Comparison of ENCODE assay signal across 22 mouse cellular contexts in the genomic region with DNA sequence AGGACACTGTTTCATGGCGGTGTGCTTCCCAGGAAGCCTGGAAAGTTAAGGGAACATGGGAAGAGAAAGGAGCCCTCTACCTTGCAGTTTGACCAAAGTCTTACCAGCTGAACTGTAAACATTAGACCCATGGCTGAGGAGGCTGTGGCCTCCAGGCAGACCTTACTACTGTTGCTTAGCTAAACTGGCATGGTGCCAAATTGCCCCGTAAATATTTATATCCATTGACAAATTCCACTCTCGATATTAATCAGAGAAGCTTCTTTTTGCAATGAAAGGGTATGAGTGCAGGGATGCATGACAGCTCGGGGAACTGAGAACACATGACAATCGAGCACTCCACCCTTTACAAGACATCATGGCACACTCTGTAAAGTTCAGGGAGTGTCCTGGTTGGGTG. TPM values are rescaled to one million over a fixed set of nuclear protein-coding genes. Genes with fewer than 3 reads are reported as not detected.
DNase-seq lines count a peak whose midpoint lies in the region; ATAC-seq and TF ChIP-seq lines count a peak whose summit lies in the region.
"Had no signal": no experiment of that assay in that cellular context is flagged by ENCODE, and none has a peak within 500 bp of the region (broad histone marks: within the 10 kb centered on the region; RNA-seq: fewer than 3 reads in every experiment).

No protein-coding gene starts in this region.

- H3K4me3 ChIP-seq in lung, embryonic 14.5 days (ENCODE audit: low read depth, low read length): no peak overlapping the region
- no peak overlapping the region for H3K4me3 ChIP-seq in lung, postnatal 0 days (ENCODE audit: low read depth, low read length)
- no peak overlapping the region for H3K4me3 ChIP-seq in kidney, embryonic 14.5 days (ENCODE audit: low read length)
- H3K4me3 ChIP-seq: embryonic facial prominence, embryonic 10.5 days; embryonic facial prominence, embryonic 12.5 days; forebrain, embryonic 13.5 days; forebrain, embryonic 15.5 days had no signal

- WGBS in lung, embryonic 14.5 days: 36% methylated on average over 5 of the region's 5 CpGs
- WGBS in lung, postnatal 0 days: 33% methylated on average over 5 of the region's 5 CpGs
- whole genome bisulfite sequencing in kidney, embryonic 14.5 days: 79% methylated on average over 5 of the region's 5 CpGs

- TF ChIP-seq EP300 in lung, postnatal 0 days (IDR thresholded peaks at IDR 0.05): peak; percentile 29; the same call in 1 of the 2 replicates

- H3K27me3 ChIP-seq in lung, embryonic 14.5 days (ENCODE audit: insufficient read depth, low read length): no peaks in the 10 kb centered on the region
- H3K27me3 ChIP-seq in lung, postnatal 0 days (replicated peaks; ENCODE audit: insufficient read depth, low read length): no peaks in the 10 kb centered on the region
- no peaks in the 10 kb centered on the region for H3K27me3 ChIP-seq in kidney, embryonic 14.5 days (ENCODE audit: control insufficient read depth, insufficient read depth, low read length)
- H3K27me3 ChIP-seq: embryonic facial prominence, embryonic 12.5 days; forebrain, embryonic 13.5 days; forebrain, embryonic 15.5 days had no signal

- no peak overlapping the region for H3K4me2 ChIP-seq in lung, embryonic 14.5 days
- H3K4me2 ChIP-seq in lung, postnatal 0 days (replicated peaks; ENCODE audit: low read depth, low read length): no peak overlapping the region
- H3K4me2 ChIP-seq in kidney, embryonic 14.5 days (replicated peaks; ENCODE audit: low read depth, low read length): no peak overlapping the region
- H3K4me2 ChIP-seq: embryonic facial prominence, embryonic 12.5 days; forebrain, embryonic 13.5 days; forebrain, embryonic 15.5 days had no signal

- no peak for TF ChIP-seq CTCF in lung, embryonic 14.5 days (IDR thresholded peaks at IDR 0.05; ENCODE audit: low read depth)
- TF ChIP-seq CTCF in lung, postnatal 0 days (IDR thresholded peaks at IDR 0.05): no peak

- H3K9ac ChIP-seq in lung, embryonic 14.5 days: no peak overlapping the region
- H3K9ac ChIP-seq in lung, postnatal 0 days (replicated peaks; ENCODE audit: low read depth): no peak overlapping the region
- no peak overlapping the region for H3K9ac ChIP-seq in kidney, embryonic 14.5 days (ENCODE audit: low read depth, low read length)
- H3K9ac ChIP-seq: embryonic facial prominence, embryonic 12.5 days; forebrain, embryonic 13.5 days; forebrain, embryonic 15.5 days had no signal

- peak; percentile 71 for DNase-seq in lung, embryonic 14.5 days
- no peak for DNase-seq in lung, postnatal 25 days (ENCODE audit: low spot score)
- peak; percentile 48 for DNase-seq in lung, postnatal 0 days (ENCODE audit: low spot score)
- DNase-seq in lung, adult 18-20 months: no peak
- DNase-seq in lung, postnatal 14 days: peak; percentile 37
- DNase-seq in heart, postnatal 4 days: no peak
- DNase-seq: adrenal gland, adult 8-10 months; adrenal gland, postnatal 14 days; adrenal gland, postnatal 36 days; B cell, adult 2 months; cerebellum, adult 11-12 months; cerebellum, adult 2 months; cerebellum, adult 9-10 months; cerebellum, postnatal 10 days; cerebellum, postnatal 25 days had no signal

- no peak overlapping the region for H3K27ac ChIP-seq in lung, embryonic 14.5 days (ENCODE audit: low read depth)
- no peak overlapping the region for H3K27ac ChIP-seq in lung, postnatal 0 days (ENCODE audit: low read length)
- H3K27ac ChIP-seq in kidney, embryonic 14.5 days (ENCODE audit: low read depth, low read length): no peak overlapping the region
- H3K27ac ChIP-seq: embryonic facial prominence, embryonic 10.5 days; embryonic facial prominence, embryonic 12.5 days; forebrain, embryonic 13.5 days; forebrain, embryonic 15.5 days had no signal

- no peaks in the 10 kb centered on the region for H3K9me3 ChIP-seq in lung, embryonic 14.5 days (ENCODE audit: low read depth, low read length)
- H3K9me3 ChIP-seq in lung, postnatal 0 days (ENCODE audit: low read length): no peaks in the 10 kb centered on the region
- H3K9me3 ChIP-seq in kidney, embryonic 14.5 days (ENCODE audit: control insufficient read depth, low read length): no peaks in the 10 kb centered on the region
- H3K9me3 ChIP-seq: embryonic facial prominence, embryonic 10.5 days; forebrain, embryonic 13.5 days; forebrain, embryonic 15.5 days; G1E had no signal

- H3K4me1 ChIP-seq in lung, embryonic 14.5 days (ENCODE audit: insufficient read depth): peaks cover 11% of the 10 kb centered on the region
- no peaks in the 10 kb centered on the region for H3K4me1 ChIP-seq in lung, postnatal 0 days (ENCODE audit: insufficient read depth, low read depth, low read length)
- H3K4me1 ChIP-seq in kidney, embryonic 14.5 days (ENCODE audit: control insufficient read depth, insufficient read depth, low read length): no peaks in the 10 kb centered on the region
- H3K4me1 ChIP-seq: embryonic facial prominence, embryonic 10.5 days; embryonic facial prominence, embryonic 12.5 days; forebrain, embryonic 13.5 days; forebrain, embryonic 15.5 days had no signal

- ATAC-seq in lung, embryonic 14.5 days (ENCODE audit: insufficient read depth): 0 out of 2 replicates have a peak, but pooled peaks have one; percentile 25
- ATAC-seq in lung, postnatal 0 days: peak; percentile 48
- ATAC-seq in kidney, embryonic 14.5 days (ENCODE audit: low FRiP score, low TSS enrichment): no peak
- ATAC-seq: CD4-positive, CD25-positive, alpha-beta regulatory T cell, adult 4 months; forebrain, embryonic 13.5 days; forebrain, embryonic 15.5 days had no signal

- H3K36me3 ChIP-seq in lung, embryonic 14.5 days (ENCODE audit: insufficient read depth): no peaks in the 10 kb centered on the region
- no peaks in the 10 kb centered on the region for H3K36me3 ChIP-seq in lung, postnatal 0 days (ENCODE audit: insufficient read depth, low read length)
- no peaks in the 10 kb centered on the region for H3K36me3 ChIP-seq in kidney, embryonic 14.5 days (ENCODE audit: control insufficient read depth, insufficient read depth, low read length)
- H3K36me3 ChIP-seq: embryonic facial prominence, embryonic 10.5 days; embryonic facial prominence, embryonic 12.5 days; forebrain, embryonic 15.5 days; G1E had no signal

RNA-seq across cellular contexts. Expression of a gene that starts 13.8 kb away (rescaled TPM):
- 117 and 126 TPM in 2 replicates for polyA plus RNA-seq in lung, embryonic 14.5 days (2014; fragmentation: Nextera tagmentation; extraction: Ambion mirVana)
- polyA plus RNA-seq in lung, postnatal 0 days (2015; fragmentation: Nextera tagmentation; extraction: Ambion mirVana): 79.8 and 90.6 TPM in 2 replicates
- 35.1 and 49.3 TPM in 2 replicates for polyA plus RNA-seq in kidney, embryonic 14.5 days (2014; fragmentation: Nextera tagmentation; extraction: Ambion mirVana)
- 10 to 100 TPM; 35.3 to 36.1 TPM for total RNA-seq in heart, postnatal 4 days (2021)

RNA-seq across cellular contexts. Expression of a gene that starts 45.3 kb away (rescaled TPM):
- 4.3 and 4.7 TPM in 2 replicates for polyA plus RNA-seq in lung, embryonic 14.5 days (2014; fragmentation: Nextera tagmentation; extraction: Ambion mirVana)
- polyA plus RNA-seq in lung, postnatal 0 days (2015; fragmentation: Nextera tagmentation; extraction: Ambion mirVana): 6.5 and 8.1 TPM in 2 replicates
- 0.96 and 2.3 TPM in 2 replicates for polyA plus RNA-seq in kidney, embryonic 14.5 days (2014; fragmentation: Nextera tagmentation; extraction: Ambion mirVana)
- 1 to 10 TPM; 1.2 to 2.3 TPM for total RNA-seq in heart, postnatal 4 days (2021)

Comparison
In these comparisons a context has a peak if more than half of its experiments do, and no peak if none do; other contexts are left out.
1. DNase-seq: peak in lung, embryonic 14.5 days (single experiment), lung, postnatal 0 days (single experiment) and lung, postnatal 14 days (single experiment); none in lung, postnatal 25 days (single experiment), lung, adult 18-20 months (0 of 2) and heart, postnatal 4 days (single experiment).